Mouse (Mus musculus) large intestine, adult 2 months (tissue): ENCODE results near the gene Aplp1. TPM values are rescaled to one million over a fixed set of nuclear protein-coding genes. Genes with fewer than 3 reads are reported as not detected.

Experiments
- DNase-seq: peaks from one replicate; pipeline ENCODE4 v3.0.0-alpha.2; 2012; ENCODE audit warnings: low read depth, low spot score
- WGBS: fragments of 180-500 bp; shearing (Covaris S2); methylation state at CpG from one replicate; pipeline ENCODE4 v1.1.7; 2018; 5-methylcytosine and 5-hydroxymethylcytosine counted together
- polyA plus RNA-seq: library from polyadenylated mRNA; depleted of rRNA; stranded (reverse); fragments of >200 nt; gene quantifications from 2 replicates; pipeline ENCODE4 v1.2.3, GENCODE M21; 2012; rRNA removed

Aplp1 gene
- polyA plus RNA-seq, 1 experiment = 54.6 TPM

DNA sequence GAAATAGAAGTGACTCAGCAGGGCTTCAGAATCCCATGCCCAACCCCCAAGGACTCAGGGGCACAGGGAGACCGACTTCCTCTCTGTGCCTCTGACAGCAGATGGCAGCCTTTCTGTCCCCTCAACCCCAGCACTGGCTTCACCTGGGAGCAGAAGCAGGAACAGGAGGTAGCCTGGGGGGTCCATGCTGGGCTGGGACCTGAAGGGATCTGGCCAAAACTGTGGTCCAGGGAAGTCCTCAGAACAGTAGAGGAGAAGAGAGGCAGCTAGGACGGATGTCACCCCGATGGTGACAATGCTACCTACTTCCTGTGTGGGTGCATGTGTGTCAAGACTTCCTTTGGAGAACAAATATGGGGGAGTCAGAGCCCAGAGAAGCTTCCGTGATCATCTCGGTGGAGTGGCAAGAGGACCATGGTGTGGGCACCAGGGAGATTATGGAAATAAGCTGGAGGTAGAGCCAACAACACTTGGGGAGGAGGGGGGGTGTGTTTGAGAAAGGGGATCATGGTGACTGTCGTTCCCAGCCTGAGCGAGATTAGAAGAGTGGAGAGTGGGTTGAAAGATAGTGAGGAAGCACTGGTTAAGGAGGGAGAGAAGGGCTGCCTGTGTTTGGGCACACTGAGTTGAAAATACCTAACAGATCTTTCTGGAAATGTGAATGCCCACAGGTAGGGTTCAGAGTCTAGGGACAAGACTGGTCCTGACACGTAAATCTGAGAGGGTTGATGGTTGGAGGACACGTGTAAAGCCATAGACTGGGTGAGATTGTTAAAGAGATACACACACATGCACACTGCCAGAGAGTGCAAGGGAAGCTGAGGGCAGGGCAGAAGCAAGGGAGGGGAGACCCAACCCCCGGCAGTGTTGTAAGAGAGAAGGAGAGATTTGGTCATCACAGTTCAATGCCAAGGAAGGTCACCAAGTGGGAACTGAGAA, 25.5 kb downstream of the Aplp1 start, which contains the start of gene Hcst:
Gene Hcst (minus strand): TSS at position 294 of the 939 bp plus-strand sequence.
- DNase-seq = no peak
- 64% methylated on average over 10 of the region's 10 CpGs for WGBS

DNA sequence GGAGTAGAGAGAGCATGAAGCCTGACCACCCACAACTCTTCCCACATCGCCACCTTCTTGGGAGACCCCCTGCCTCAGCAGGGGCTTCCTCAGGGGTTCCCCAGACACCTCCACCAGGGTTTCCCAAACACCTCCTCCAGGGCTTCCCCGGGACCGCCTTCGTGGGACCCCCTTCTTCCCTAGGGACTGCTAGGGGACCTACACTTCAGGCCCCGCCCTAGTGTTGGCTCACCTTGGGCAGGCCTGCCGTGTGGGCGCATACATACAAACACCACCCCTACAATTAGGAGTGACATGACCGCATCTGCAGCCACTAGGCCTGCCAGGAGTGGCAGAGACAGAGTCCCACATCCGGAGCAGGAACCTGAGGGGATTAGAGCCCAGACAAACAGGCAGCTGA, 27.5 kb downstream of the Aplp1 start:
- WGBS = 67% methylated on average over 9 of the region's 9 CpGs

DNA sequence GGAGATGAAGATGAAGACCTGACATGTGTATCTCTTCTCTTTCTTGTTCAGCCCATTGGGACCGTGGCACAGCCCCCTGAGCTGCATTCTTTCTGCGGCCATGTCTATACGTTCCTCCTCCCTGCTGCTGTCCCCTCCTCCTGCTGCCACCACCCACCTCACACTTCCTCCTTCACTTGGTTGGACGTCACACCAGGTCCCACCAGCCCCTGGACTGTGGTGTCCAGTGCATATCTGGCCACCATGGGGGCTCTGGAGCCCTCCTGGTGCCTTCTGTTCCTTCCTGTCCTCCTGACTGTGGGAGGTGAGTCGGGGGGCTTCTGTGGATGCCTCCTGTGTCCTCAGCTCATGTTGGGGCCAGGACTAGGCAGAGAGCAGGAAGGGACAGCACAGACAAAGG, 31.7 kb downstream of the Aplp1 start, which contains the start of gene Tyrobp:
Gene Tyrobp (plus strand): TSS at position 165 of the 400 bp plus-strand sequence.
- WGBS = 57% methylated on average over 5 of the region's 5 CpGs
- no peak for DNase-seq

More for the DNA sequence above, 27.5 kb downstream of the Aplp1 start:
- DNase-seq = no peak

DNA sequence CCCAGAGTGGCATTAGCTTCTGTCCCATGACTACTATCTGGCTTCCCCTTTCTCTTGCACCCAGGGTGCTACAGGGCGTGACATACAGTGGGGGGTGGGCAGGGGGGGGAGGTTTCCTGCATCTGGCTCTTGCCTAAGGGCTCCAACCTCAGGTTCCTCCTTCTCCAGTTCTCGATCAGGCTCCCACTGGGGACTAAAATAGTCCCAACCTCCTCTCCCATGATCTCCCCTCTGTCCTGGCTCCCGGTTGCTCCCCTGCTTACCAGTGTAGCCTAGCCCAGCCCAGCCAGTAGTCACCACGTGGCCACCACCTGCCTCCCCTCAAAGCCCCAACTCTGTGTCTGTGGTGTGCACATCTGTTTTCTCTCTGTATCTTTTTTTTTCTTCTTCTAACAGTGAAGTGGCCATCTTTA, 32.6 kb downstream of the Aplp1 start:
- DNase-seq = no peak
- 53% methylated on average over 4 of the region's 4 CpGs for WGBS

DNA sequence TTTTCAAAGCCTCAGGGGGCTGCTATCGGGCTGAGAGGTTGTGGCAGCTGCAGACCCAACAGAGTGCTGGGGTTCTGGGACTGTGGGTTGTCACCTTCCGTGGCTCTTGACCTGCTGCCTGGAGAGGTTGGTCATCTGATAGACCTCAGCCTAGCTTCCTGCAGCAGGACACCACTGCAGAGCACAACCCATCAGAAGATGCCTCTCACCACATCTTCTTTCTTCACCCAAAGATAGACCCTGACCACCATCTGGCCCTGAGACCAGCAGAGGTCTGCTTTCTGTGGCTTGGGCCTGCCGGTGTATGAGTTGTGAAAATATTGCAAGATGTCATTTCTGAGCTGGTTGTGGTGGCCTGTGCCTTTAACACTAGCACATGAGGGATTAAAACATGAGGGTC, 34.3 kb downstream of the Aplp1 start:
- WGBS = 78% methylated on average over 3 of the region's 3 CpGs
- DNase-seq = no peak

DNA sequence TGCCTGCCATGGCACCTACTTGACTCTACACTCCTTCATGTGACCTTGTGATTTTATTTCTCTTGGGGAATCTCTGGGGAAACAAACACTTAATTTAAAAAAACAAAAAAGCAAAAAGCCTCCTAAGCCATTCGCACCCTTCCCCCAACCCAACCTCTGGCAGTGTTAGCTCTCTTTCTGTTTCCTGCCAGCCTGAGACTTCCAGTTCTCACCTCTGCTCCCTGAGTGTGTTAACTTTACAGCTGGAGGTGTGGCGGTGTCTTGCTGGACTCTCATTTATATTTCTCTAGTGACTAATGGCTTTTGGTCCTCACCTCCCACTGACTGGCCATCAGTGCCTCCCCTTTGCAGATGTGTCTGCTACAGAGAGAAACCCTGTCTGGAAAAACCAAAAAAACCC, 35.5 kb downstream of the Aplp1 start:
- 34% methylated on average over 2 of the region's 2 CpGs for WGBS
- no peak for DNase-seq

DNA sequence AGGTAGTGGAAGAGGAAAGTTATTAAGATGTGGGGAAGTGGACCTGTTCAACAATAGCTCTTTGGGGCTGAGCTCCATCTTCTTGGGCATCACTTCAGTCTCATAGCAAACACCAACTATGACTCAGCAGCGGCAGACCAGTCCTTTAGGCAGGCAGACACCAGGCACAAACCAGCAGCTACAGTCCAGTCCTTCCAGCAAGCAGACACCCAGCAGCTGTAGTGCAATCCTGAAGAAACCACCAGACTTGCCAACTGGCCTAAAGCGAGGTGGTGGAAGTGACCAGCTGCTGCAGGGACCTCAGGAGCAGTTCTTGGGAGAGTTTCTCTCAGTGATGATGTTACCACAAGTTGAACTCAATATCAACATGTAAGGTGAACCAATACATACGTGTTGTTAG, 36.7 kb downstream of the Aplp1 start:
- no peak for DNase-seq
- 72% methylated on average over 3 of the region's 3 CpGs for WGBS

DNA sequence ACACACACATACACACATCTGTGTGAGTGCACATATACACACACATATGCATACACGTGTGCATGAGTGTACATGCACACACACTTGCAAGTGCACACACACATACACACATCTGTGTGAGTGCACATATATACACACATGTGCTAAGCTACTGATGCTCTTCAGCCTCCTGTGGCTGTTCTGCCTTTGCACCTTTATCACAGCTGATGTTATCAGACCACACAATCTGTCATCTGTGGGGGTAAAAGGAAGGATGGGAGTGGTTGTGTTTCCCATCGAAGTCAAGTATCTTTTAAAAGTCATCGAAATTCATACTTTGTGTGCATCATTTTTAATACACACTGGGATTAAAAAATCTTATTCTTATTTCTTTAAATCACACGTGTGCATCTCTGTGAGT, 43.0 kb downstream of the Aplp1 start:
- DNase-seq = no peak
- WGBS = 60% methylated on average over 4 of the region's 4 CpGs

DNA sequence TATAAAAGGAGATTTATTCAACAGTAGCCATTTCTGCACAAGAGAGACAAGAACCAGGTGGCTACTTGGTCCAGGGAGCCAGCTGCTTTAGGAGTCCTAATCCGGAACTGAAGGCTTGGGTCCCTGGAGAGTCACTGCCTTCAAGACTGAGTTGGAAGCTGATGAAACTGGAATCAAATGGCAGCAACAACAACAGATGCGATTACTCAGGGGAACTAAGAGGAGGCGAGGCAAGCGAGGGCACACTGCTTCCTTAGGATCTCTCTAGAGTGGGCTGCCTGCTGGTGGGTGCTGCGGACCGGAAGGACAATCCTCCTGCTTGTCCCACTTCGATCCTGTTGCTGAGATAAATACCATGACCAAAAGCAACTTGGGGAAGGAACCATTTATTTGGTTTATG, 45.7 kb downstream of the Aplp1 start:
- WGBS = 54% methylated on average over 7 of the region's 7 CpGs

DNA sequence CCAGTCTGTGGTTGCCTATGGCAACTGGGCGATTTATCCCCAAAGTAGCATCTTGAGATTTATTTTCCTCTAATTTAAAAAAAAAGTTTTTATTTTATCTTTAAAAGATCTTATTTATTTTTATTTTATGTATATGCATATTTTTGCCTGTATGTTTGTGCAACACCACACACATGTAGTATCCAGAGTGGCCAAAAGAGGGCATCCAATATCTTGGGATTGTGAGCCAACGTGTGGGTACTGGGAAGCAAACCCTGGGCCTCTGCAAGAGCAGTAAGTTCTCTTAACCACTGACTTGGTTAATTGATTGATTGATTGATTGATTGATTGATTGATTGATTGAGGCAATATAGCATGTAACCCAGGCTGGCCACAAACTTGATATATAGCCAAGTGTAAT, 50.5 kb downstream of the Aplp1 start:
- no peak for DNase-seq
- WGBS = 53% methylated on average over 2 of the region's 2 CpGs

More for the DNA sequence above, 45.7 kb downstream of the Aplp1 start:
- DNase-seq = no peak

DNA sequence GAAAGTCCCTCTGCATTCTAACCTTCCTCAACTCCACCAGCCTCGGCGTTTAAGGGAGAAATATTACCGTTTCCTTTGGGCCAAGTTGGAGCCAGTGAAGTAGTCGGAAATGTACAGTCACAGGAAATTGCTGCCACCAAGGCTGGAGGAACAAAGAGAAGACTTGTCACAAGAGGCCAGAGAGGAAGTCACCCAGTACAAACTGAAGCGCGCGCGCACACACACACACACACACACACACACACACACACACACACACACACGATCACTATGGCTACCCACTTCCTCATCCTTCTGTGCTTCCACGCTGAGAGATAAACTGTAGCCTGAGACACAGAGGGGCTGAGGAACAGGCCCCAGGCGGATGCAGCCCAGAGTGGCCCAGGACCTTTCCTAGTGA, 51.0 kb downstream of the Aplp1 start:
- no peak for DNase-seq
- 44% methylated on average over 11 of the region's 11 CpGs for WGBS

DNA sequence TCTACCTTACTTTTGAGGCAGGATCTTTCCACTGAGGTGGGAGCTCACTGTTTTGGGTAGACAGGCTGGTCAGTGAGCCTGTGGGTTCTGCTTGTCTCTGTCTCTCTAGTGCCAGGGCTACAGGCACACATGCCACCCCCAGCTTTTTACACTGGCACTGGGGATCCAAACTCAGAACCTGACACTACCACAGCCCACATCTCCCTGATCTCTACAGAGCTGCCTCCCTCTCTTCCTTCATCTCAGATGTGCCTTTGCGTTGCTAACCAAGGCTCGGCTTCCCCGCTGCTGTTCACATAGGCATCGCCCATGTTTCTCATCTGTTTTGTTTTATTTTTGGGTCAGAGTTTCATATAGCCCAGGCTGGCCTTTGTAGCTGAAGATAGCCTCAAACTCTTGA, 51.7 kb downstream of the Aplp1 start:
- WGBS = 84% methylated on average over 4 of the region's 4 CpGs
- no peak for DNase-seq

DNA sequence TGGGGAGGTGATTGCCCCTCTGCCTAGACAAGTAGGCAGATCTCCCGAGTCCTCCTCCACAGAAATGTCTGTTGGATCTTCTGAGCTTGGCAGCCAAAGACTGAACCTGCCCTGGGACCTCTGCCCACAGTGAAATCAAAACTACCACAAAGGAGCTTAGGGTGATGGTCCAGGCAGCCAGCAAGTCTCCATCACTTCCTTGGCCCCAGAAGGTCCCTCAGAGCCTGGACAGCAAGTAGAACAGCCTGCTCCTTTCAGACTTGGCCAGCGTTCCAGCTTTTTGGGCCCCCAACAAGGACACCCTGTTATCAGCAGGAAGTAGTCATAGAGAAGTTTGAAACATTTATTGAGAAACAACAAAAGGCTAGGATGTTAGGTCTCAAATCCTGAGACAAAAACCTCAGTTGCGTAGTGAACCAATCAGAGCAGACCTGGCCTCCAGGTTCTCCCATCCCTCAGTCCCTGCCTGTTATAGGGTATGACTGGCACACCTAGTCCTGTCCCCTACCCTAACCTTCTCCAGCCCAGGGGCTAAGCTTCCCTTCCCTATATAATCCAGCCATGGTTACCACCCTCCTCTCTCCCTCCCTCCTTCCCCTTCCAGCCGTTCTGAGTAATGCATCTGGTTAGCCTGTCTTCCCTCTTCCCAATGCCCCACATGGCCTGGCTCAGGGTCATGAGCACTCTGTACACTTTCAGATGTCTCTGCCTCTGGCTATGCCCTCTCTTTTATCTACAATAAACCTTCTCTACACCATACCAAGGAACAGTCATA, 52.4 kb downstream of the Aplp1 start:
- DNase-seq = no peak
- WGBS = 60% methylated on average over 4 of the region's 4 CpGs

Other genes starting within 250 kb of the Aplp1 start
- gene Capns1, start 246.7 kb downstream of the Aplp1 start, polyA plus RNA-seq = 636 and 641 TPM in 2 replicates
- gene Polr2i, start 213.6 kb downstream of the Aplp1 start, polyA plus RNA-seq = 100 and 106 TPM in 2 replicates
- 56.3 and 57.3 TPM in 2 replicates for gene Tbcb, start 213.3 kb downstream of the Aplp1 start, polyA plus RNA-seq
- 0.18 TPM in 1 of 2 replicates, not detected in the other for gene Ovol3, start 209.8 kb downstream of the Aplp1 start, polyA plus RNA-seq
- 0.15 TPM in 1 of 2 replicates, not detected in the other for gene Thap8, start 165.4 kb downstream of the Aplp1 start, polyA plus RNA-seq
- 14.0 and 16.5 TPM in 2 replicates for gene Wdr62, start 165.1 kb downstream of the Aplp1 start, polyA plus RNA-seq
- gene Clip3, start 153.8 kb downstream of the Aplp1 start, polyA plus RNA-seq = 4.0 and 4.9 TPM in 2 replicates
- gene Alkbh6, start 136.8 kb downstream of the Aplp1 start, polyA plus RNA-seq = 81.0 and 96.8 TPM in 2 replicates
- 18.4 and 23.2 TPM in 2 replicates for gene Syne4, start 130.7 kb downstream of the Aplp1 start, polyA plus RNA-seq
- gene E130208F15Rik, start 123.8 kb downstream of the Aplp1 start, polyA plus RNA-seq = 0.31 and 0.74 TPM in 2 replicates
- 12.1 and 13.9 TPM in 2 replicates for gene Sdhaf1, start 121.6 kb downstream of the Aplp1 start, polyA plus RNA-seq
- 12.7 and 13.1 TPM in 2 replicates for gene Lrfn3, start 82.8 kb downstream of the Aplp1 start, polyA plus RNA-seq
- 109 and 121 TPM in 2 replicates for gene Tyrobp, start 31.8 kb downstream of the Aplp1 start, polyA plus RNA-seq
- 18.0 and 22.2 TPM in 2 replicates for gene Hcst, start 25.7 kb downstream of the Aplp1 start, polyA plus RNA-seq
- gene Nfkbid, start 23.8 kb downstream of the Aplp1 start, polyA plus RNA-seq = 8.6 and 9.0 TPM in 2 replicates
- 0.06 and 0.08 TPM in 2 replicates for gene Kirrel2, start 12.2 kb upstream of the Aplp1 start, polyA plus RNA-seq
- 0.17 and 0.18 TPM in 2 replicates for gene Nphs1, start 12.8 kb upstream of the Aplp1 start, polyA plus RNA-seq
- 1.6 and 7.7 TPM in 2 replicates for gene Prodh2, start 48.1 kb upstream of the Aplp1 start, polyA plus RNA-seq
- 5.1 and 9.4 TPM in 2 replicates for gene Arhgap33, start 89.5 kb upstream of the Aplp1 start, polyA plus RNA-seq
- gene Hspb6, start 106.6 kb upstream of the Aplp1 start, polyA plus RNA-seq = 84.8 and 94.7 TPM in 2 replicates
- 4.3 and 7.3 TPM in 2 replicates for gene Proser3, start 106.8 kb upstream of the Aplp1 start, polyA plus RNA-seq
- gene Lin37, start 114.3 kb upstream of the Aplp1 start, polyA plus RNA-seq = 44.9 and 45.8 TPM in 2 replicates
- gene U2af1l4, start 117.8 kb upstream of the Aplp1 start, polyA plus RNA-seq = 46.2 and 48.2 TPM in 2 replicates
- 2.1 TPM in 2 replicates for gene Gm49396, start 117.8 kb upstream of the Aplp1 start, polyA plus RNA-seq
- 186 and 239 TPM in 2 replicates for gene Psenen, start 118.1 kb upstream of the Aplp1 start, polyA plus RNA-seq
- 9.2 and 10.3 TPM in 2 replicates for gene Igflr1, start 119.9 kb upstream of the Aplp1 start, polyA plus RNA-seq
- 31.5 and 37.2 TPM in 2 replicates for gene Kmt2b, start 143.2 kb upstream of the Aplp1 start, polyA plus RNA-seq
- 2.1 and 2.2 TPM in 2 replicates for gene Zbtb32, start 153.4 kb upstream of the Aplp1 start, polyA plus RNA-seq
- 6.7 and 8.0 TPM in 2 replicates for gene Upk1a, start 167.3 kb upstream of the Aplp1 start, polyA plus RNA-seq
- 933 and 1,035 TPM in 2 replicates for gene Cox6b1, start 180.6 kb upstream of the Aplp1 start, polyA plus RNA-seq
- gene Etv2, start 190.3 kb upstream of the Aplp1 start, polyA plus RNA-seq = not detected in 2 replicates
- gene Rbm42, start 204.8 kb upstream of the Aplp1 start, polyA plus RNA-seq = 52.1 and 56.3 TPM in 2 replicates
- gene Haus5, start 219.5 kb upstream of the Aplp1 start, polyA plus RNA-seq = 10.0 and 12.7 TPM in 2 replicates
- not detected in 2 replicates for gene Pmis2, start 226.1 kb upstream of the Aplp1 start, polyA plus RNA-seq